Mouse (Mus musculus) hindbrain, embryonic 16.5 days (tissue): ENCODE measurements around the gene Hist1h3b. TPM values are rescaled to one million over a fixed set of nuclear protein-coding genes. Genes with fewer than 3 reads are reported as not detected.
"Not testable (repeated sequence)": the region's sequence is repeated elsewhere in the genome, so short reads cannot be mapped to it uniquely, and the experiment has no call there.

ENCODE experiments used
- ATAC-seq: fragments of 200-750 bp; cut with Nextera tagmentation; 2 replicates; pipeline ENCODE4 v1.8.0; 2017; ENCODE audit warnings: moderate TSS enrichment, moderate library complexity
- H3K27ac ChIP-seq: fragments of 300-500 bp; sonication (generic); 2 replicates; pipeline ENCODE4 v1.5.1; 2014; ENCODE audit warnings: low read depth, mild to moderate bottlenecking, control low read depth, low read length, moderate library complexity
- H3K27me3 ChIP-seq: fragments of 300-500 bp; sonication (generic); replicated peaks from 2 replicates; pipeline ENCODE4 v1.6.1; 2014; ENCODE audit warnings: low read length; ENCODE audit not compliant: control insufficient read depth, insufficient read depth
- H3K36me3 ChIP-seq: fragments of 300-500 bp; sonication (generic); 2 replicates; pipeline ENCODE4 v1.6.1; 2014; ENCODE audit warnings: mild to moderate bottlenecking, low read length, moderate library complexity, mixed read lengths; ENCODE audit not compliant: control insufficient read depth, insufficient read depth
- H3K4me1 ChIP-seq: fragments of 300-500 bp; sonication (generic); 2 replicates; pipeline ENCODE4 v1.6.1; 2014; ENCODE audit warnings: low read depth, low read length; ENCODE audit not compliant: control insufficient read depth, insufficient read depth
- H3K4me2 ChIP-seq: fragments of 300-500 bp; sonication (generic); 2 replicates; pipeline ENCODE4 v1.6.1; 2014; ENCODE audit warnings: mild to moderate bottlenecking, low read length, control low read depth, moderate library complexity
- H3K4me3 ChIP-seq: fragments of 300-500 bp; sonication (generic); 2 replicates; pipeline ENCODE4 v1.5.1; 2014; ENCODE audit warnings: mild to moderate bottlenecking, low read length, control low read depth, moderate library complexity
- H3K9ac ChIP-seq: fragments of 300-500 bp; sonication (generic); 2 replicates; pipeline ENCODE4 v1.6.1; 2014; ENCODE audit warnings: low read depth, mild to moderate bottlenecking, control low read depth, low read length, moderate library complexity
- H3K9me3 ChIP-seq: fragments of 300-500 bp; sonication (generic); 2 replicates; pipeline ENCODE4 v1.6.1; 2014; ENCODE audit warnings: mild to moderate bottlenecking, low read length, moderate library complexity; ENCODE audit not compliant: control insufficient read depth
- WGBS: fragments of 180-500 bp; shearing (Covaris S2); extraction: QIAGEN DNeasy Blood & Tissue Kit; methylation state at CpG from one replicate; pipeline ENCODE4 v1.1.7; 2014; 5-methylcytosine and 5-hydroxymethylcytosine counted together
- polyA plus RNA-seq: library from polyadenylated mRNA; unstranded; fragments of >200 nt; fragmentation: Nextera tagmentation; extraction: Ambion mirVana; gene quantifications from 2 replicates; pipeline ENCODE4 v1.2.1, GENCODE M21; 2015

Hist1h3b gene
- polyA plus RNA-seq, 1 experiment from 2014 or later: 1.7 TPM

DNA sequence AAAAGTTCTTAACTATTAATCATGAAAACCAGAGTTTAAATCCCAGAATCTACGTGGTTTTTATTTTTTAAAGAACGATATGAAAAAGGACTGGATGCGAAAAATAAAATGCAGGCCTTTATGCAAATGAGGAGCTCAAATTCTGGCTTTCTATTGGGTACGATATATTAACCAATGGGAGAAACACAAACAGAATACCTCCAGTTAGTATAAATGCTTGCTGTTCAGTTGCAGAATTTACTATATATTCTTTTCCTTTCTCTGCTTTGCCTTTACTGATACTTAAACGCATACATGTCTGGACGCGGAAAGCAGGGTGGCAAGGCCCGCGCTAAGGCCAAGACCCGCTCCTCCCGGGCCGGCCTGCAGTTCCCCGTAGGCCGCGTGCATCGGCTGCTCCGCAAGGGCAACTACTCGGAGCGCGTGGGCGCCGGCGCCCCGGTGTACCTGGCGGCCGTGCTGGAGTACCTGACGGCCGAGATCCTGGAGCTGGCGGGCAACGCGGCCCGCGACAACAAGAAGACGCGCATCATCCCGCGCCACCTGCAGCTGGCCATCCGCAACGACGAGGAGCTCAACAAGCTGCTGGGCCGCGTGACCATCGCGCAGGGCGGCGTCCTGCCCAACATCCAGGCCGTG lies 1.1 kb upstream of the Hist1h3b start, which contains the start of gene Hist1h2ab:
TSS of gene Hist1h2ab (plus strand) at position 288 of the 639 bp plus-strand sequence.
- H3K9me3 ChIP-seq, H3K36me3 ChIP-seq, H3K27me3 ChIP-seq, H3K4me1 ChIP-seq: not testable (repeated sequence)
- ATAC-seq: peak; percentile 67
- WGBS: under 1% methylated on average over 25 of the region's 47 CpGs
- H3K4me3 ChIP-seq: peak within 1 kb of the TSS; percentile 46
- peak within 1 kb of the TSS; percentile 79 for H3K4me2 ChIP-seq
- peak within 1 kb of the TSS; percentile 60; the same call in 1 of the 2 replicates for H3K9ac ChIP-seq
- H3K27ac ChIP-seq: peak within 1 kb of the TSS; percentile 93

DNA sequence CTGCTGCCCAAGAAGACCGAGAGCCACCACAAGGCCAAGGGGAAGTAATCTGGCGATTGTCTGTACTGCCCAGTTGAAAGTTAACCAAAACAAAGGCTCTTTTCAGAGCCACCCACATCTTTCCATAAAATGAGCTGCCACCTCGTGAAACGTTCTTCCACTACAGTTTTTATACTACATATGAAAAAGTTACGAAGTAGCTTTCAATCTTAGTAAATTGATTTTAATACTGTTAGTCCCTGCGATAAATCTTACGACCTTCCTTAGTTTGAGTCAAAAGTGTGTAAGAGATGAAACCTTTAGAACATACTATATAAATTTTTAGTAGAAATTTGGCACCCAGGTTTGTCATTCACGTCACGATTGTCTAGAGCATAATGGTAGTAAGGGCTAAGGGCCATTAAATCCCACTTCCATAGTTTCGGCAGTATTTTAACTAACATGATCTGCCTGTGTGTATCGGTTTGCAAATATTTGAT lies 550 bp upstream of the Hist1h3b start:
- Histone ChIP-seq H3K27me3 (no peaks in the 10 kb centered on the region), H3K9me3 (no peaks in the 10 kb centered on the region), H3K27ac (peak overlapping the region; percentile 93), H3K9ac (peak overlapping the region; percentile 28; the same call in 1 of the 2 replicates), H3K4me2 (peak overlapping the region; percentile 79), H3K4me1 (peaks cover 7% of the 10 kb centered on the region), H3K4me3 (peak overlapping the region; percentile 46), H3K36me3 (no peaks in the 10 kb centered on the region)
- WGBS: under 1% methylated on average over 11 of the region's 11 CpGs
- no peak for ATAC-seq

DNA sequence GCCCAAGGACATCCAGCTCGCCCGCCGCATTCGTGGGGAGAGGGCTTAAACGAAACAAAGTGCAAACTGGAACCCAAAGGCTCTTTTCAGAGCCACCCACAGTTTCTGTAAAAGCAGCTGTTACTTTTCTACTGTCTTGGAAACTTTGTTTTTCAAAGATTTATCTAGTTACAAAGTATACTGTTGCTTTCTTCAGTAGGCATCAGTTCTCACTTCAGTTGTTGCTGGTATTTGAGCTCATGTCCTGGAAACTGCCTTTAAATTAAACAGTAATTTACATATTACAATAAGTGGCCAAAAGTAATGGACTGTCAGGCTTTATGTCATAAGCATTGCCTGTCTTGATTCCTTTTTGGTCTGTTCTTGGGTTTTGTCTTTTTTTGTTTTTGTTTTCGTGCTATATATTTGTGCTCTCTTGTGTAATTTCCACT lies 690 bp downstream of the Hist1h3b start:
- no peak overlapping the region for H3K27ac ChIP-seq
- H3K4me1 ChIP-seq: peaks cover 6% of the 10 kb centered on the region
- no peaks in the 10 kb centered on the region for H3K9me3 ChIP-seq
- 3% methylated on average over 6 of the region's 6 CpGs for WGBS
- H3K4me2 ChIP-seq: peak overlapping the region; percentile 48
- H3K9ac ChIP-seq: peak overlapping the region; percentile 38
- H3K27me3 ChIP-seq: no peaks in the 10 kb centered on the region
- no peaks in the 10 kb centered on the region for H3K36me3 ChIP-seq
- no peak for ATAC-seq
- peak overlapping the region; percentile 23; the same call in 1 of the 2 replicates for H3K4me3 ChIP-seq

DNA sequence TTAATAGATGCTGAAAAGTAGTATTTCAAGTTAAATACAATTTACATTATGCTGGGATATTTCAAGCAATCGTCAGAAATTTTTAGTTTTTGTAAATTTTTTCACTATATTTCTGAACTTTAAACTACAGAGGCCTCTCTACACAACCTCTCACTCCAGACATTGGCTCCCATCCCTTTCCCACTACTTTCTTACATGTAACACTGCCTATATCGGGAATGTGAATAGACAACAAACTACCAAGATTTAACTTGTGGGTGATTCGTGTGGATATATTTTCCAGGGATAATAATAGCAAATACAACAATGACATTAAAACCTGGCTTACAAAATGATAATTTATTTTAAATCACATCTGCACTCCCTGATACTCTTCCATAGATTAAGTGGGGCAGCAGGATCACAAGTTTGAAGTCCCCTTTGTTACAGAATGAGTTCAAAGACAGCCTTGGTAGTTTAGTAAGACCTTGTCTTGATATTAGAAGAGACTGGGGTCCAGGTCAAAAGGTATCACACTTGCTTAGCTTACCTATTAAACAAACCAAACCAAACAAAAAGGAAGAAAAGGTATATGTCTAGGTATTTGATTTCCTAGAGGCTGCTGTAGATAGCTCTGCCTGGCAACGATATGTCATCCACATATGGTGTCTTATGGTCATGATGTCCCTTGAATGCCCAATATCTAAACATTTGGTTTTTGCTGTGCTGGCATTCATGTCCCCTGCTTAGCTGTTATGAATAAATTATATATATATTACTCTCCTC lies 1.4 kb downstream of the Hist1h3b start:
- Histone ChIP-seq H3K36me3 (no peaks in the 10 kb centered on the region), H3K9ac (no peak overlapping the region), H3K4me2 (no peak overlapping the region; the same call in 1 of the 2 replicates), H3K9me3 (no peaks in the 10 kb centered on the region), H3K27ac (no peak overlapping the region), H3K4me3 (no peak overlapping the region), H3K27me3 (no peaks in the 10 kb centered on the region), H3K4me1 (peaks cover 6% of the 10 kb centered on the region)
- WGBS: 56% methylated on average over 4 of the region's 4 CpGs
- no peak for ATAC-seq

DNA sequence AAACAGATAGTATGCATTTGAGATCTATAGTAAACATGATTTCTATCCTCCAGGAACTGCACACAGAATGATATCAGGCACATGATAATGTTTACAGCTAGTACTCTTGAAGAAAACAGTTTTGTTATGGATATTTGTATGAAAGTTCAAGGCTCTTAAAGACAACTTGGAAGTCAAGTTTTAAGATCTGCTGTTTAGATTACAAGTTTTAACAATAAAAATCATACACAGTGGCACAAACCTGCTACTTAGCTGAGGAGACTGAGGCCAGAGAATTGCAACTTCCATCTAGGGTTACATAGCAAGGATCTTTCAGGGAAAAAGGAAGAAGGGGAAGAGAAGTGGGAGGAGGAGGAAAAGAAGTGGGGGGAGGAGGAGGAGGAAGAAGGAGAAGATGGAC lies 2.9 kb downstream of the Hist1h3b start:
- H3K9ac ChIP-seq: no peak overlapping the region
- no peaks in the 10 kb centered on the region for H3K36me3 ChIP-seq
- no peak overlapping the region for H3K27ac ChIP-seq
- no peak for ATAC-seq
- no peak overlapping the region for H3K4me2 ChIP-seq
- H3K4me1 ChIP-seq: peaks cover 7% of the 10 kb centered on the region
- no peaks in the 10 kb centered on the region for H3K27me3 ChIP-seq
- H3K9me3 ChIP-seq: no peaks in the 10 kb centered on the region
- no peak overlapping the region for H3K4me3 ChIP-seq

DNA sequence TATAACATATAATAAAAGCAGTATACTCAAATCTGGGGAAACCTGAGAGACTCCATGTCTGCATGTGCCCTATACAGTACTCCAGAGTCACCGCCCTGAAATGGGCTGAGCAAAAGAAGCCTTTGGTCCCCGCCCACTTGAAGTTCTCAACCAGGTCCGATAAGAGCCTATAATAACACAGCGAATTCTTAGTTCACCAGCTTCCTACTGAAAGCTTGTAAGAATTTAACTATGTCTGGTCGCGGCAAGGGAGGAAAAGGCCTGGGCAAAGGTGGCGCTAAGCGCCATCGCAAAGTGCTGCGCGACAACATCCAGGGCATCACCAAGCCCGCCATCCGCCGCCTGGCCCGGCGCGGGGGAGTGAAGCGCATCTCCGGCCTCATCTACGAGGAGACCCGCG lies 4.7 kb downstream of the Hist1h3b start, which contains the start of gene Hist1h4b:
TSS of gene Hist1h4b (plus strand) at position 224 of the 400 bp plus-strand sequence.
- peaks cover 11% of the 10 kb centered on the region for H3K4me1 ChIP-seq
- H3K9me3 ChIP-seq: no peaks in the 10 kb centered on the region
- peak within 1 kb of the TSS; percentile 42 for H3K4me3 ChIP-seq
- H3K4me2 ChIP-seq: peak within 1 kb of the TSS; percentile 50
- H3K27ac ChIP-seq: peak within 1 kb of the TSS; percentile 80
- no peaks in the 10 kb centered on the region for H3K36me3 ChIP-seq
- peak within 1 kb of the TSS; percentile 4 for H3K9ac ChIP-seq
- 0% methylated on average over 12 of the region's 22 CpGs for WGBS
- peak; percentile 83 for ATAC-seq
- no peaks in the 10 kb centered on the region for H3K27me3 ChIP-seq

DNA sequence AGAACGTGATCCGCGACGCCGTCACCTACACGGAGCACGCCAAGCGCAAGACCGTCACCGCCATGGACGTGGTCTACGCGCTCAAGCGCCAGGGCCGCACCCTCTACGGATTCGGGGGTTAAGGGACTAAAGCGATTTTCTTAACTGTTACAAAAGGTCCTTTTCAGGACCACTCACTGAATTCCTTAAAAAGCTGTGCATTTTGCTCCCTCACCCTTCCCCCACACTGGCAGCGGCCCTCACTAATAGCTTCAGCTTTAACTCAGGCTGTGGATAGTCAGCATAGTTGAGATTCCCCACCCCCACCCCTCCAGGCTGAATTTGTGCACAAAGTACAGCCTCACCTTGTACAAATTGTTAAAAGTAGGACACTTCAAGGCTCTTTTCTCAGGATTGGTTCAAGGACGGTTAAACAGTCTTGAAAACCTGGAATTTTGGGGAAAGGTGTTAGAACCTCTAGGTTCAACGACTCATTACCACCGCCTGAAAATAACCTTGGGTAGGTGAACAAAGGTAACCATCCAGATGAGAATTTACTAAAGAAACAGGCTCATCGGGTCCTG lies 5.2 kb downstream of the Hist1h3b start:
- H3K4me2 ChIP-seq: peak overlapping the region; percentile 50
- H3K9me3 ChIP-seq: no peaks in the 10 kb centered on the region
- no peaks in the 10 kb centered on the region for H3K36me3 ChIP-seq
- H3K4me3 ChIP-seq: peak overlapping the region; percentile 42
- H3K4me1 ChIP-seq: peaks cover 11% of the 10 kb centered on the region
- H3K27ac ChIP-seq: peak overlapping the region; percentile 80
- H3K9ac ChIP-seq: peak overlapping the region; percentile 4
- no peaks in the 10 kb centered on the region for H3K27me3 ChIP-seq
- no peak; the same call in 1 of the 2 replicates for ATAC-seq
- WGBS: 2% methylated on average over 10 of the region's 23 CpGs

DNA sequence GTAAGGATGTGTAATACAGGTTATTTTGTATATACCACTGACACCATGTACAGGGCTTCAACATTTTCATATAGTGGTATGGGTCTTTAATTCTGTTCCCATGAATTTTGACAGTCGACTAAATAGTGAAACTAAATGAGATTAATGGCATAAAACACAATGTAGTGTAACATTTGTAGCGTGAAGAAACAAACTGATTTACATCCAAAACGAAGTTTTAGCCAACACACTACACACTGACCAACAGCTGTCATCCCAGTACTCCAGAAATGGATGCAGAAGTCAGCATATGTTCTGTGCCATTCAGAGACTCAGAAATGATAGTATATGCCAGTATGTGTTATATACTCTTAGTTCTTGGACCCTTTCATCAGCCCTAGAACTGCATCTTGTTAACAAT lies 5.9 kb downstream of the Hist1h3b start:
- Histone ChIP-seq H3K27ac (no peak overlapping the region), H3K4me1 (peaks cover 11% of the 10 kb centered on the region), H3K9me3 (no peaks in the 10 kb centered on the region), H3K4me2 (no peak overlapping the region), H3K36me3 (no peaks in the 10 kb centered on the region), H3K4me3 (no peak overlapping the region), H3K27me3 (no peaks in the 10 kb centered on the region), H3K9ac (no peak overlapping the region)
- 48% methylated on average over 3 of the region's 3 CpGs for WGBS
- no peak for ATAC-seq

DNA sequence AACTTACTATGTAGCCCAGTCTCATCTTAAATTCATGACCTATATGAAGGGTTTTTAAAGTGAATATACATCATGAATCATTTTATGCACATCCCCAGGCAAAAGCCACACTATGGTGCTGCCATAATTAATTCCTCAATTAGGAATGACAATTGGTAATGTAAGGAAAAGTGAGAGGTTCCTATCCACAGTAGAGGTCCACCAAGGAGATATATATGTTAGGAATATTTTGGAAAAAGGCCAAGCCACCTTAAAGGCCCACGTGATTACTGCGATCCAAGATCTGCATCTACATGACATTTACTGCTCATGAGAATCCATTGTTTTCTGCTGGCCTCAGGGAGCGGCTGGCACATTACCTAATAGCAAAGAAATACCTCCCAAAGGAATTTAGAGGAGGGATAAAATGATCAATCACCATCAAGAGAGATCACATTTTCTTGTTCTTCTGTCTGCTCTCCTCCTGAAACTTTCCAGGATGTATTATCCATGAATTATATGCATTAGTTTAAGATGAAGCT lies 7.2 kb downstream of the Hist1h3b start:
- H3K27me3 ChIP-seq: no peaks in the 10 kb centered on the region
- no peak overlapping the region for H3K4me2 ChIP-seq
- peaks cover 15% of the 10 kb centered on the region for H3K4me1 ChIP-seq
- 69% methylated on average over 3 of the region's 3 CpGs for WGBS
- H3K27ac ChIP-seq: no peak overlapping the region
- H3K9me3 ChIP-seq: no peaks in the 10 kb centered on the region
- no peak overlapping the region for H3K4me3 ChIP-seq
- no peak for ATAC-seq
- H3K9ac ChIP-seq: no peak overlapping the region
- no peaks in the 10 kb centered on the region for H3K36me3 ChIP-seq
